Mouse (Mus musculus): ENCODE results near the gene Spaca3. TPM values are rescaled to one million over a fixed set of nuclear protein-coding genes. Genes with fewer than 3 reads are reported as not detected.

The Spaca3 gene
- total RNA-seq, 2 experiments from 2014 or later = not detected

GRCm38 (mm10) chr11:80872509-80873474 is 14.6 kb downstream of the Spaca3 start:
- peak; percentile 83 for DNase-seq

DNA sequence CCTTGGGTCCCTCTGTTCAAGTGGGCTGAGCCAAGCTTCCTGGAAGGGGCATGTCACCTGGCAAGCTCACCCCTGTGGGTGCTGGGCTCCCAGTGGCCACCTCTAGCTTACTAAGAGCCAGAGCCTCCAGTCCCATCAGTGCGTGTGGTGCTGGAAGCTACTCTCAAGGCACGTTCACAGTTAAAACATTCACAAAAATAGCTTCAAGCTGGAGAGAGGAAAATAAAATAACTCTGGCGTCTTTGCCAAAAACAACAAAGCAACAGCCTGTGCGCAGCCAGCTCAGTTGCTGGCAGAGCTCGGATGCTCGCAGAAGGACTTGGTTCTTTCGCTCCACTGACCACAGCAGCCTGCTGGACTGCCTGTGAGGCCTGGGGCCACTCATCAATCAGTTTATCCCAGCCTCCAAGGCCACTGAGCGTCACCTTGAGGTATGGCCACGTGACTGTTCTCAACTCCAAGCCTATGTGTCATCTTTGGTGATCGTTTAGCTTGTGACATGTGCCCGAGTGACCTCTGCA is 19.0 kb downstream of the Spaca3 start:
- DNase-seq = peak; percentile 81

DNA sequence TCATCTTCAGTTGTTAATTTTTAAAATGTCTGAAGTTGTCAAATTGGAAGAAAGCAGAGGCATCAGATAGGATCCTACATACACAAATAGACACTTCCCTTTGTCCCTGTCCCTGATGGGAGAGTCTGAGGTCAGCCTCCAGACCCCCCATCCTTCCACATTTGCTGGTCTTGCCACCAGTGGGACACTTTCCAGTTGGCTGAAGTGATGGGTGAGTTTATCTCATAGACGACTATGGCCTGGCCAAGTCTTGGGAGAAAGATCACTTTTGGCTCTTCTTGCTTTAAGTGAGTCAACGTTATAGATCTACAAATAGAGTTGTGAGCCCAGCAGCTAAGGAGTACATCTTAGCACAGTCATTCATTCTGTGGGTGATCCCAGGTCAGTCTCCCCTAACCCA is 19.9 kb downstream of the Spaca3 start:
- DNase-seq = peak; percentile 10

DNA sequence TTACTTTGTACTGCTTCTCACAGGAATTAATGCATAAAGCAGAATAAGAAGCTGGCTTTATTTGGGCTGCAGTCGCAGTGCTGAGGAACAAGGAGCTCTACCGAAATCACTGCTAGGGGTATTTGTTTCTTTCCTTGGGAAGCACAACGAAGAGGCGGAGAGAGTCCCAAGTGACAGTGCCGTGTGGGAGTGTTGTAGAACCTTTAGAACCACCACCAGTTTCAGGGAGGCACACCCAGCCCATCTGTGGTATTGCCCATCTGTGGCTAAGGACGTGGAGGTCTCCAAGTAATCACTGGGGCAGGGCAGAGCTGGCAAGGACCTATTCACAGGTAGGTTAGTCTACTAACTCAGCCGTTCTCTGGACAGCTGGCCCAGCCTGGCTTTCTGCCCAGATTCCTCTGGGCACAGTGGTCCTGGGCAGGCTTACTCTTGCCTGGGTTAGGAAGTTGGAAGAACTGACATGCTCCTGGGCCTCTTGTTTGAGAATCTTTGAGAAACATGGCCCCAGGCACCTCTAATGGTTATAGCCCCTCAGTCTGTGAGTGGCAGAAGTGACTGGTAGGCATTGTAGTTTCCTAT is 24.2 kb downstream of the Spaca3 start:
- no peak for DNase-seq

GRCm38 (mm10) chr11:80884521-80885231 is 26.5 kb downstream of the Spaca3 start:
- DNase-seq = no peak

DNA sequence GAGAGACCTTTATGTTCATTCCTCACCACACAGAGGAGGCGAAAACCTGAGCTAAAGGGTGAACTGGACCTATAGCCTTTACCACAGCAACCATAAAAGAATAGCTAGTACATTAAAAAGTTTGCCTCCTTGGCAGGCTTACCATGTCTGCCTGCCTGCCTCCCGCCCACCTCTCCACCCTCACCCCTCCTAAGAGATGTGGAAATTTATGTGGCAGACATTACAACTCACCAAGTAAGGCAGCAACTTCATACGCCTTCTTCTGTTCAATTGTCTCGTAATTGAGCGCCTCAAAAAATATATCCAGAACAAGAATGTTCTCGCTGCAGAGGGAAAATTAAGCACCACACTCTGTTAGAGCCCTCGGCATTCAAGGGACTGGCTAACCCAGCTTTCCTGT is 28.2 kb downstream of the Spaca3 start:
- DNase-seq = no peak

DNA sequence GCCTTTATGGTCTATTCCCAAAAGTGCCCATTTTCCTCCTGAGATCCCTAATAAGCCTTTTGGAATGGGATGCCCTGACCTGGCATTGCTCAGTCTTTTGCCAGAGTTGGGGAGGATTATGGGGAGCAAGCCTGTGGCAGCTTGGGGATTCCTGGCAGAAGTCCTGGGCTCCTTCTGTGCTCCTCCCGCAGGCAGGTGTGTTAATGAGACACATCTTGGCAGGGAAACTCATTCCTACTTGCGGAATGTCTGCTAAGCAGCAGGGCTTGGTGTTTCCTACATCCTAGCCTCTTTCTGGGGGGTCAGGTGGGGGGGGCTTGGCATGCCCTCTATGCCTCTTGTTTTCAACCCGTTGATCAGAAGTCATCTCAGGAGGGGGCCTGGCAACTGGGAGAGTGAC is 28.9 kb downstream of the Spaca3 start:
- DNase-seq = no peak

- DNase-seq = no peak
Observed at GRCm38 (mm10) chr11:80889336-80890063, 31.3 kb downstream of the Spaca3 start.

DNA sequence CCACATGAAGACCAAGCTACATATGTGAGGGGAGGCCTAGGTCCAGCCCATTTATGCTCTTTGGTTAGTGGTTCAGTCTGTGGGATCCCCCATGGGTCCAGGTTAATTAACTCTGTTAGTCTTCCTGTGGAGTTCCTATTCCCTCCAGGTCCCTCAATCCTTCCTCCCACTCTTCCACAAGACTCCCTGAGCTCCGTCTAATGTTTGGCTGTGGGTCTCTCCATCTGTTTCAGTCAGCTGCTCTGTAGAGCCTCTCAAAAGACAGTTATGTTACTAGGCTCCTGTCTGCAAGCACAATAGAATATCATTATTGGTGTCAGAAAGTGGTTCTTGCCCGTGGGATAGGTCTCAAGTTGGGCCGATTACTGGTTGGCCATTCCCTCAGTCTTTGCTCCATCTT is 37.7 kb downstream of the Spaca3 start:
- DNase-seq = no peak

DNA sequence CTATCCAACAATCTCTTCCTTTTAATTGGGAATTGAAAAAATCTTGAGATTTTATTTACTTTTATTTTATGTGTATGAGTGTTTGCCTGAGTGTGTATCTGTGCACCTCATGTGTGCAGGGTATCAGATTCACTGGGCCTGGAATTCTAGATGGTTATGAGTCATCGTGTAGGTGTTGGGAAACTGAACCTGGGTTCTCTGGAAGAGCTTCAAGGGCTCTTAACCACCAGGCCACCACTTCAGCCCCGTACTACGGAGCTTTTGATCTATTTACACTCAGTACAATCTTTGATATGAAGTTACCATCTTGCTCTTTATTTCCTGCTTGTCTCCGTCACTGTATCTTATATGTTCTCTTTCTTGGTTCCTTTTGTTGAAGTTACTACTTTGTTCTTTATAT is 42.4 kb downstream of the Spaca3 start:
- DNase-seq = no peak

GRCm38 (mm10) chr11:80902664-80903063 is 44.5 kb downstream of the Spaca3 start:
- no peak for DNase-seq

- DNase-seq = no peak
Observed at GRCm38 (mm10) chr11:80903426-80903825, 45.3 kb downstream of the Spaca3 start.

DNA sequence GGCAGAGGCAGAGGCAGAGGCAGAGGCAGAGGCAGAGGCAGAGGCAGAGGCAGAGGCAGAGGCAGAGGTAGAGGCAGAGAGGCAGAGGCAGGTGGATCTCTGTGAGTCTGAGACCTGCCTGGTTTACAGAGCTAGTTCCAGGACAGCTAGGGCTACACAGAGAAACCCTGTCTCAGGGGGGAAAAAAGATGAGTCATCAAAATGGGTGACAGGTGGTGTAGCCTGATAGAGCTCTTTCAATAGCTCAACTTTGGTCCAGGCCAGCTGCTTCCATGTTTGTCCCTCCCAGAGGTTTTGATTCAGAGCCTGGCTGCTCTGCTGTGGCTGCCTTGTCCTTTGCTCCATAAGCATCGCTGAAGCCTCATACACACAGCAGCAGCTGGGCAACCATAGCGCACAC is 46.4 kb downstream of the Spaca3 start:
- no peak for DNase-seq

DNA sequence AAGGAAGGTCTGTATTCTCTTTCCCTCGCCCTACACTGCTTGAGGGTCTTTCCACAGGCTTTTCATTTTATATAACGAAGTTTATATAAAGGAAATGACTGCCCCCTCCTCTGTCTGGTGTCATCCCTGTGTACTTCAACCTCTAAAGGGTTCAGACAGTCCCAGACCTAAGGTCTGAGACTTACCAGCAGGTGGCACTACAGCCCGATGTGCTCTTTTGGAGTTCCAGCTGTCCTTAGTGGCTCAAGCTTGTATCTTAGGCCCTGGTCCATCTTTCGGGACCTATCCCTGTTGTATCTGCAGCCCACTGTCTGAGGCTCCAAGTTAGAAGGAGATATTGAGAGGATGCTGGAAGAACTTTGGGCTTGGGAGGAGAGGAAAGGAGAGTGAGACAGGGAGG is 48.3 kb downstream of the Spaca3 start:
- peak; percentile 83 for DNase-seq

GRCm38 (mm10) chr11:80907820-80908219 is 49.7 kb downstream of the Spaca3 start:
- DNase-seq = no peak

GRCm38 (mm10) chr11:80912721-80913120 is 54.6 kb downstream of the Spaca3 start:
- no peak for DNase-seq

DNA sequence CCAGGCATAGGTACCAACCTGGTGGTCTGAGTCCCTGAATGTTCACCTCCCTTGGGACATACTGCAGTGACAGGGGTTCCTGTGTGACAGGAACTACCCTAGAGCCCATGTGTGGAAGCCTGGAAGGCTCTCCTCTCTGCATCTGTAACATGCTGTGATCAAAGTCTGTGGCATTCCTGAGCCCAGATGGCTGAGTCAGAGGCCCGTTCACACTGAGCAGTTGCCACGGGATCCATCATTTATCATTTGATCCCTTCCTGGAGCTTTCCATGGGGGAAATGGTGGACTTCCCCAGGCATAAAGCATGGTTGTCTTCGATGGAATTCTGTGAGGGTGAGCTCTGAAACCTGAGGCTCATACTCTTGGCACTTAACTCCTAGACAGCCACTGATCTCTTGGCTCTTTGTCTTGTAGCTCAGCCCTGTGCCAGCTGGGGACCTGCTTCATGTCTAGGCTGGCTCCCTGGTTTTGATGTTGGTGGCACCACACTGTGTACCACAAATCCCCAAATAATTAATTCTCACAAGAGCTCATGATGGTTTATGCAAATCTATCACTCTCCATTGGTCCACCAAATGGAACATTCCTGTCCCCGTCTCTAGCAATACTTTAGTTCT is 55.4 kb downstream of the Spaca3 start:
- DNase-seq = no peak

Measured in adrenal gland, postnatal 10 days (tissue).